Mouse (Mus musculus): ENCODE measurements around the gene Mep1a. TPM values are rescaled to one million over a fixed set of nuclear protein-coding genes. Genes with fewer than 3 reads are reported as not detected.
"Not testable (repeated sequence)": the region's sequence is repeated elsewhere in the genome, so short reads cannot be mapped to it uniquely, and the experiment has no call there.

Mep1a gene
- total RNA-seq (2015; ENCODE audit: low replicate concordance) (not detected in 2 replicates), total RNA-seq (2017; ENCODE audit: low replicate concordance) (not detected in 2 replicates)

GRCm38 (mm10) chr17:43502592-43502991 lies at the start of gene Mep1a:
Gene Mep1a, minus strand, starts transcription at chr17:43502812.
- no peak for ATAC-seq (replicated peaks; ENCODE audit: low FRiP score, poor library complexity, severe bottlenecking)

- no peak for ATAC-seq (replicated peaks; ENCODE audit: low FRiP score, poor library complexity, severe bottlenecking)
Observed at GRCm38 (mm10) chr17:43551122-43551630, 48.6 kb upstream of the Mep1a start.

GRCm38 (mm10) chr17:43544040-43544439 lies 41.4 kb upstream of the Mep1a start:
- ATAC-seq (replicated peaks; ENCODE audit: low FRiP score, poor library complexity, severe bottlenecking) = no peak

- ATAC-seq (replicated peaks; ENCODE audit: low FRiP score, poor library complexity, severe bottlenecking) = no peak
Observed at GRCm38 (mm10) chr17:43543539-43543938, 40.9 kb upstream of the Mep1a start, which contains the start of gene Ankrd66. Gene Ankrd66, minus strand, starts transcription at chr17:43543639.

GRCm38 (mm10) chr17:43538767-43539166 lies 36.2 kb upstream of the Mep1a start:
- no peak for ATAC-seq (replicated peaks; ENCODE audit: low FRiP score, poor library complexity, severe bottlenecking)

- not testable (repeated sequence) for ATAC-seq (replicated peaks; ENCODE audit: low FRiP score, poor library complexity, severe bottlenecking)
Observed at GRCm38 (mm10) chr17:43536841-43537240, 34.2 kb upstream of the Mep1a start.

GRCm38 (mm10) chr17:43534362-43535222 lies 32.0 kb upstream of the Mep1a start:
- ATAC-seq (replicated peaks; ENCODE audit: low FRiP score, poor library complexity, severe bottlenecking) = no peak

- ATAC-seq (replicated peaks; ENCODE audit: low FRiP score, poor library complexity, severe bottlenecking) = no peak
Observed at GRCm38 (mm10) chr17:43531192-43531591, 28.6 kb upstream of the Mep1a start.

- ATAC-seq (replicated peaks; ENCODE audit: low FRiP score, poor library complexity, severe bottlenecking) = no peak
Observed at GRCm38 (mm10) chr17:43530507-43530906, 27.9 kb upstream of the Mep1a start.

GRCm38 (mm10) chr17:43520166-43520565 lies 17.6 kb upstream of the Mep1a start:
- ATAC-seq (replicated peaks; ENCODE audit: low FRiP score, poor library complexity, severe bottlenecking) = no peak

- ATAC-seq (replicated peaks; ENCODE audit: low FRiP score, poor library complexity, severe bottlenecking) = no peak
Observed at GRCm38 (mm10) chr17:43518644-43519409, 16.2 kb upstream of the Mep1a start.

- ATAC-seq (replicated peaks; ENCODE audit: low FRiP score, poor library complexity, severe bottlenecking) = no peak
Observed at GRCm38 (mm10) chr17:43510782-43511181, 8.2 kb upstream of the Mep1a start.

- no peak for ATAC-seq (replicated peaks; ENCODE audit: low FRiP score, poor library complexity, severe bottlenecking)
Observed at GRCm38 (mm10) chr17:43504594-43504934, 2.0 kb upstream of the Mep1a start.

- no peak for ATAC-seq (replicated peaks; ENCODE audit: low FRiP score, poor library complexity, severe bottlenecking)
Observed at GRCm38 (mm10) chr17:43503861-43504593, 1.4 kb upstream of the Mep1a start.

- no peak for ATAC-seq (replicated peaks; ENCODE audit: low FRiP score, poor library complexity, severe bottlenecking)
Observed at GRCm38 (mm10) chr17:43501631-43502030, 981 bp downstream of the Mep1a start.

- ATAC-seq (replicated peaks; ENCODE audit: low FRiP score, poor library complexity, severe bottlenecking) = no peak
Observed at GRCm38 (mm10) chr17:43501223-43501622, 1.4 kb downstream of the Mep1a start.

GRCm38 (mm10) chr17:43500513-43500912 lies 2.1 kb downstream of the Mep1a start:
- no peak for ATAC-seq (replicated peaks; ENCODE audit: low FRiP score, poor library complexity, severe bottlenecking)

GRCm38 (mm10) chr17:43497521-43497920 lies 5.1 kb downstream of the Mep1a start:
- ATAC-seq (replicated peaks; ENCODE audit: low FRiP score, poor library complexity, severe bottlenecking) = no peak

- ATAC-seq (replicated peaks; ENCODE audit: low FRiP score, poor library complexity, severe bottlenecking) = no peak
Observed at GRCm38 (mm10) chr17:43495502-43495901, 7.1 kb downstream of the Mep1a start.

GRCm38 (mm10) chr17:43490371-43490770 lies 12.2 kb downstream of the Mep1a start:
- not testable (repeated sequence) for ATAC-seq (replicated peaks; ENCODE audit: low FRiP score, poor library complexity, severe bottlenecking)

Data from erythroblast, adult 5-6 weeks (primary cell).